Mouse (Mus musculus): ENCODE measurements around the gene Aldob.

Aldob gene

GRCm38 (mm10) chr4:49549383-49549782, at the start of gene Aldob:
Gene Aldob (minus strand): TSS chr4:49549546.
- no peak for DNase-seq (ENCODE audit: inconsistent age in 2 of 2, low spot score in 1 of 2)

DNA sequence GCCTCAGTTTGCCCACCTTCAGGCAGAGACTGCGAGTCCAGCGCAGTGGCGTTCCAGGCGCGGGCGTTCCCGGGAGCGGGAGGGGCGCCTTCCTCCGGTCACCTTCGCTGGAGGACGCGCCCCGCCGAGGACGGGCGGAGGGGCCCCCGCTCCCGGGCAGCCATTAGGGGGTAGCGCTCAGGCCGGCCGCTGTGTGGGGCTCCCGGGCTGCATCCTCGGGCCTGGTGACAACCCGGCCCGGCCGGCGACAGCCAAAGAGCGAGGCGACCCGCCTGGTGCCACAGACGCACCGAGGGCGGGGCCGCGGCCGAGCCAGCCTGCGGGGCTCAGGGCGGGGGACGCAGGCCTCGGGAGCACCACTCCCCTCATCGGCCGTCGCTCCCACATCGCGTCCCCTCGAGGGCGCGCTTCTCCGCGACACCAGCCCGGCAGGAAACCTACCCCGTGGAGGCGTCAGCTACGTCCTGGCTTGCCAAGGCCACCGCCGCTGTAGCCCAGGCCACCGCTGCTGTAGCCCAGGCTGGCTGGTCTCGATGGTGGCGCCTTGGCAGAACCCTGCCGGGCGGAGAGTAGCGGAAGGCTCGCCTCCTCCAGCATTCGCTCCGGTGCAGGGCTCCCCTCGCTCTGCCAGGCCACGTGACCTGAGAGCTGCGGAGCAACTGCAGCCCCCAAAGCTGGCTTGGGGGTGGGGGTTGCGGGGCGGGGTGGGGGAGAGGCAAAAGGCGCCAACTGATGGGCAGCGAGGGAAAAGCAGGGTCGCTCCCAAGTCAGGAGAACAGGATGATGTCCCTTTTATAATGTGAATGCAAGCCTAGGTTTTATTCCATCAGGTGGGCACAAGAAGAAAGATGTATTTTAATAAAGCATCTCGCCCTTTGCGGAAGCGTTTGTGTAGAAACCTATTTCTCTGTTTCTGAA, 48.1 kb upstream of the Aldob start, which contains the start of gene Tmem246:
Tmem246 (minus strand) TSS at position 694 of the 918 bp plus-strand sequence.
- peak; percentile 63 to 89 for DNase-seq (ENCODE audit: inconsistent age in 2 of 2, low spot score in 1 of 2)

GRCm38 (mm10) chr4:49596846-49597182, 47.5 kb upstream of the Aldob start:
- DNase-seq (ENCODE audit: inconsistent age in 2 of 2, low spot score in 1 of 2) = no peak

DNA sequence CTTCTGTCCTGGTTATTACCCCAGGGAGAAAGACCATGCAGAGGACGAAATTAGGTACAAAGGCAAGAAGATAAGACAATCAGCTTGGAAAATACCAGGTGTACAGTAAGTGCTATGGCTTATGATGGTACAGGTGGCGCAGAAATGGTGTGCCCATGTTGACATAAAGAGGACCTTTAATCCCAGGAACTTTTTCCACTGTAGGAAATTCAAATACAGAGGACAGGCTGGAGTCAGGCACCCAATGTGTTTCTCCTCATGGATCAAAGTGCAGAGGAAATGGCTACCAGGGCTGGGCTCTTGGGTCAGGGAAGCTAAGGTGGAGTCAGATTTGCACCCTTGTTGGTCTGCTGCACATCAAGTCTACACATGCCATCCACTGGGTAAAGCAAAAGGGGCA, 40.8 kb upstream of the Aldob start:
- DNase-seq (ENCODE audit: inconsistent age in 2 of 2, low spot score in 1 of 2) = no peak

GRCm38 (mm10) chr4:49586811-49587210, 37.5 kb upstream of the Aldob start:
- no peak for DNase-seq (ENCODE audit: inconsistent age in 2 of 2, low spot score in 1 of 2)

- DNase-seq (ENCODE audit: inconsistent age in 2 of 2, low spot score in 1 of 2) = no peak
Observed at GRCm38 (mm10) chr4:49585524-49586101, 36.3 kb upstream of the Aldob start.

- DNase-seq (ENCODE audit: inconsistent age in 2 of 2, low spot score in 1 of 2) = peak in 1 of 2 experiments; percentile 35
Observed at GRCm38 (mm10) chr4:49583965-49584831, 34.9 kb upstream of the Aldob start.

DNA sequence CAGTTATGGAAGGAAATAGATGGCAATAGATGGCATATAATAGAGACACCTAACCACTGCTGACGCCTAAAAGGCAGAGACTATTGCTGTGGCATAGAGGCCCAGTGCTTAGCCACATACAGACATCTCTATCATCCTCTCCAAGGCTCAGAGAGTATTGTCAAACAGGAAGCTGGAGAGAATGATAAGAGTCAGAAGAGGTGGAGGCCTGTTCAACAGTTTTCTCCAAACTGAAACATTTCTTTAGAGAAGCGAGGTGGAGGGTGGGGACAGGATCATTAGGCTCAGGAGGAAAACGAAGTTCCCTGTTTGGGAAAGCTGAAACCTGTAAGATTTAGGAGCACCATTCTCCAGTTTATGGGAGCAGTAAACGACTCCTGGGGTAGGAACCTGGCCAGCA, 31.9 kb upstream of the Aldob start:
- DNase-seq (ENCODE audit: inconsistent age in 2 of 2, low spot score in 1 of 2) = no peak

DNA sequence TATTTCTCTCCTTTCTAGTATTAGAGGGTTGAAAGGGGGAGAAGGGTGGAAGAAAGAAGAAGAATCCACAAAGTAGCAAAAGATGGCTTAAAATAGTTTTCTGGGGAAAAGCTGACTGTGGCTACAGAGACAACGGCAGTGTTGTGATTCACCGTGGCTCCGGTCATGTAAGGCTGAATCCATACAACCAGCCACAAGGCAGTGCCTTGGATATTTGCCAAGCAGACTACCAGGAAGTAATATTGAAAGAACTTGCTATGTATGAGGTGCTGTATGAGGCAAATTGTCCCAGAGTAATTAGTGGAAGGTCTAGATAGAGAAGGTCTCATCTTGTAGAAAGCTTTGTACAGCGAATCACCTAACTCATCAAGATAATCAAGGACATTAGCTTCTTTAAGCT, 22.8 kb upstream of the Aldob start:
- DNase-seq (ENCODE audit: inconsistent age in 2 of 2, low spot score in 1 of 2) = no peak

DNA sequence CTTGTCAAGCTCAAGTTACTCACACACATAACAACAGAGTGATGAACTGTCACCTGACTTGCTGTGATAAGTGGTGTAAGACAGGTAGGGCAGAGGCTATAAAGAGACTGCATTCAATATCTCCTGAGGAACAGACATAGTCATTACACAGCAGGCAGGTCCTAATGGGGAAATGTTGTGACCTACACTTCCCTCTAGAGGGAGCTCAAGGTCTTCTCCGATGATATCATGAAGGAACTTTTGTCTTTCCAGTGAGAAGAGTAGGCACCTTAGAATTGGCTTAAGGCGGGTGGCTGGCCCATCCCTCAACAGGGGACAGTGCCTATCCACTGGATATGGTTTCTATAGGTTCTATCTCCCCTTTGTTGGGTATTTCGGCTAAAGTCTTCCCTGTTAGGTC, 18.3 kb upstream of the Aldob start:
- DNase-seq (ENCODE audit: inconsistent age in 2 of 2, low spot score in 1 of 2) = peak; percentile 41 to 89

GRCm38 (mm10) chr4:49559915-49560772, 10.8 kb upstream of the Aldob start:
- peak; percentile 31 to 76 for DNase-seq (ENCODE audit: inconsistent age in 2 of 2, low spot score in 1 of 2)

DNA sequence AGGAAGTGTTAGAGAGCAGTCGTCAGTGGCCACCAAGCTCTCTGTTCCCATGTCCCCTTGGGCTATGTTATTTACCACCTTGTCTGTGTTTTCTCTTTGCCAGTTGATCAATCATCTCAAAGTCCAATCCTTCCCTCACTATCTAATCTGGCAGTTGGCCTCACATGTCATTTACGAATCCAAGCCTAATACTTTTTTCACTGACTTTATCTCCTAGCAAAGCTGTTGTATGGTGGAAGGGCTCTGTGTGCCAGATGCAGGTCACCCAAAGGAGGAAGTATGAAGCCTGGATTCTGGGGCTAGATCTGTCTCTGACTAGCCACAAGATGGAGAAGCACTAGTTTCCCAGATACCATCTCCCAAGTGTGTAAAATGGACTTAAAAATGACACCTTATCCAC, 8.8 kb upstream of the Aldob start:
- DNase-seq (ENCODE audit: inconsistent age in 2 of 2, low spot score in 1 of 2) = no peak

DNA sequence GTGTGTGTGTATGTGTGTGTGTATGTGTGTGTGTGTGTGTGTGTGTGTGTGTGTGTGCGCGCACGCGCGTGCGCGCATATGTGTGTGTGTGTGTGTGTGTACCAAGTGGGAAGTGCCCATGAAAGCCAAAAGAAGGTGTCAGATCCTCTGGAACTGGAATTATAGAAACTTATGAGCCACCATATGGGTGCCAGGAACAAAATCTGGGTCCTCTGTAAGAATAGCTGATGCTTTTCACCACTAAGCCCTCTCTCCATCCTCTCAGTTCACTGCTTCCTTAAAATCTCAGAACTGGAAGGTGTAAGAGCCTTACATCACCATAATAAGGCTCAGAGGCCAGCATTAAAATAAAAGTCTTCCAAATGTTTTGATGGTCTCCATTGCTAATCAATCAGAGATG, 8.0 kb upstream of the Aldob start:
- DNase-seq (ENCODE audit: inconsistent age in 2 of 2, low spot score in 1 of 2) = no peak

GRCm38 (mm10) chr4:49553380-49553779, 4.0 kb upstream of the Aldob start:
- DNase-seq (ENCODE audit: inconsistent age in 2 of 2, low spot score in 1 of 2) = no peak

GRCm38 (mm10) chr4:49547544-49548219, 1.7 kb downstream of the Aldob start:
- DNase-seq (ENCODE audit: inconsistent age in 2 of 2, low spot score in 1 of 2) = no peak

DNA sequence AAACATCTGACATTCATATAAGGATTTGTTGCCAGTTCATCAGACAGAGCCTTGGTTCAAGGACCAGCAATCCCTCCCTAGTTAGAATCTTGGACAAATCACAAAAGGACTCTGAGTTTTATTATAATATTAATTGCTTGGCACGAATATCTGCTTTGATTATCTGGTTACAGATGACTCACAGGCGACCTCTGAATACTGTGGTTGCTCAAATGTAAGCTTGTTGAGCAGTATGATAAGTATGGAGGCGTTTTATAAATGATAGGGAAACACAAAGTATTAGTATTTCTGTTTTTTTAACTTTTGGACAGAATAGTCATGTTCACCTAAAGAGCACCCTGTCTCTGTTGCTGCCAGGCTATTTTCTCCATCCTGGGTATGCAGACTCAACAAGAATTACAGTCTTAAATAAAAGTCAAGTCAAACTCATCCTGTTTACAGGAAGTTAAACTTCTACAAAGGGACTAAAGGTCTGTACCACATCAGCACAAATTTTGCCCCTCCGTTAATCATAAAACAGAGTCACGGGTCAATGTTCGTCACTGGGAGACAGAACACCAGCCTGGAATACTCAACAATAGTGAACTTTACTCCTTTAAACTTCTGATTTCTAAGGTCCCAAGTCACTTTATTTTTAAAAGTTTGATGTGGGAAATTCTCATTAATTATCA, 2.3 kb downstream of the Aldob start:
- DNase-seq (ENCODE audit: inconsistent age in 2 of 2, low spot score in 1 of 2) = peak in 1 of 2 experiments; percentile 68

DNA sequence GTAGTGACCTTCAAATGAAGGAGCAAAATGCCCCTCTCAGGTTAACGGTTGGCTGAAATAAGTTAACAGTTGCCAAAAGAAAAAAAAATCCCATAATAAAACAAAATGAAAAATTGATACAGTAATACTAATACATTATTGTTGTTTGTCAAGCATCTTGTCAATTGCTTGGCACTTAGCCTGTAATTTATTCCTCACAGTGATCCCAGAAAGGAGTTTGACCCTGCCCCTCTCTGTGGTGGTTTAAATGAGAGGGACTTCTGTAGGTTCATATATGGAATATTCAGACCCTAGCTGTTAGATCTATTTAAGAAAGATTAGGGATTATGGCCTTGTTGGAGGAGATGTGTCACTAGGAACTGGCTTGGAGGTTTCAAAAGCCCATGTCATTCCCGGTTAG, 3.3 kb downstream of the Aldob start:
- DNase-seq (ENCODE audit: inconsistent age in 2 of 2, low spot score in 1 of 2) = peak in 1 of 2 experiments; percentile 32

DNA sequence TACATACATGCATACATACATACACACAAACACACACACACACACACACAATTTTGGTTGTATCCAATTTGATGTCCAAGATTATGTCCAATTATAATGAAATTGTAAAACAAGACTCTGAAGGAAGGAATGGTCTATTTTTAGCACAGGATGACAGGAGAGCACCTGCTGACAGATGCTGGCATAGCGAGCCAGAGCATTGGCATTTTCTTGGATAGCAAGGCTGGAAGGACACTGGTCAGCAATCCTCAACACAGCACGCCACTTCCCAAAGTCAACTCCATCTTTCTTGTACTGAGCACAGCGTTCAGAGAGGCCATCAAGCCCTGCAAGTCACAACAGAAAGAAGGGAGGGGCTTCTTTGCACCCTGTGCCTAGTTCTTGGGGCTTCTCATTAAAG, 8.4 kb downstream of the Aldob start:
- no peak for DNase-seq (ENCODE audit: inconsistent age in 2 of 2, low spot score in 1 of 2)

- no peak for DNase-seq (ENCODE audit: inconsistent age in 2 of 2, low spot score in 1 of 2)
Observed at GRCm38 (mm10) chr4:49539665-49540064, 9.7 kb downstream of the Aldob start.
